Mouse (Mus musculus) olfactory bulb, adult 2 months (tissue): ENCODE data around the gene Rnf130.

Source experiments
- CTCF ChIP-seq: fragments of 200-500 bp; IDR thresholded peaks from 2 replicates; pipeline ENCODE4 v1.5.1; 2012; ENCODE audit warnings: low read depth, mild to moderate bottlenecking, low read length, moderate library complexity; ENCODE audit not compliant: insufficient read depth
- POLR2A ChIP-seq: fragments of 200-500 bp; IDR thresholded peaks from 2 replicates; pipeline ENCODE4 v1.6.1; 2012; ENCODE audit warnings: mild to moderate bottlenecking, low read depth, low read length, moderate library complexity; ENCODE audit not compliant: insufficient read depth

- no peak for TF ChIP-seq CTCF
- TF ChIP-seq POLR2A, result no peak
Observed at GRCm38 (mm10) chr11:49981321-49981963, 43.7 kb upstream of the Rnf130 start.
